ENCODE assay signal across 9 mouse cellular contexts in the genomic region with DNA sequence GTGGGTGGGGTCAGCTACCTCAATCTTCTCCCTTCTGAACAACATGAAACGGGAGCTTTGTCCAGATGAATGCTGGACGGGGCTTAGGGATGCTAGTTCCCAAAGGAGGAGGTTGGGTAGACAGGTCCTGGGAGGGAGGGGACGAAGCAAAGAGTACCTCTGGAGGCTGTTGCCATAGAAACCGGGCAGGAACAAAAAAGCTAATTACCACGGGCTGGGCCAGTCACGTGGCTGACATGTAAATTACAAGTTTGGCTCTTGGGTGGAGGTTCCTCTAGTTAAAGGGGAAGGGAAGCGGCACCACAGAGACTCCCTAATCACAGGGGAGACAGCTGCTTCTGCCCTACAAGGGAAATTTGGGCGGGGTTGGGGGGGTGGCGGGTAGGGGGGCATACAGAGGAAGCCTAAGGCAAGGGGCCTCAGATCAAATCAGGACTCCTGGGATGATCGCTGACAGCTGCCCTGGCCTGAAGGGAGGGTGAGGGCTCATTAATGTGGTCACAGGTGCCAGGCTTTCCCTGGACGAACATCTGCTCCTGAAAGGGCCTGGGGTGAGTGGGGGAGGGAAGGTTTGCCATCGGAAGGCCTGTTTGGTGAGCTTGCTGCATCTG. TPM values are rescaled to one million over a fixed set of nuclear protein-coding genes. Genes with fewer than 3 reads are reported as not detected.
A peak's percentile ranks its signal among the peaks of the same experiment; 100 is the strongest.
DNase-seq lines count a peak whose midpoint lies in the region; ATAC-seq and TF ChIP-seq lines count a peak whose summit lies in the region.
"Had no signal": no experiment of that assay in that cellular context is flagged by ENCODE, and none has a peak within 500 bp of the region (broad histone marks: within the 10 kb centered on the region; RNA-seq: fewer than 3 reads in every experiment).

No protein-coding gene starts in this region.

- no peaks in the 10 kb centered on the region for H3K4me1 ChIP-seq in stomach, embryonic 14.5 days (ENCODE audit: control insufficient read depth, insufficient read depth, low read length)
- H3K4me1 ChIP-seq in stomach, postnatal 0 days (replicated peaks; ENCODE audit: control insufficient read depth, insufficient read depth): no peaks in the 10 kb centered on the region
- peaks cover 64% of the 10 kb centered on the region for H3K4me1 ChIP-seq in hindbrain, embryonic 13.5 days (replicated peaks)
- H3K4me1 ChIP-seq in limb, embryonic 13.5 days: peaks cover 21% of the 10 kb centered on the region

- TF ChIP-seq CTCF in stomach, postnatal 0 days (IDR thresholded peaks at IDR 0.05; ENCODE audit: low read depth): no peak

- DNase-seq in stomach, postnatal 0 days (ENCODE audit: low spot score): no peak
- DNase-seq in embryo, embryonic 10.5 days (ENCODE audit: low spot score): peak; percentile 80
- peak; percentile 78 for DNase-seq in right cerebral cortex, postnatal 25 days
- DNase-seq in kidney, postnatal 36 days: no peak
- no peak for DNase-seq in adrenal gland, postnatal 25 days

- WGBS in stomach, embryonic 14.5 days: 2% methylated on average over 12 of the region's 12 CpGs
- 6% methylated on average over 12 of the region's 12 CpGs for WGBS in stomach, postnatal 0 days
- 1% methylated on average over 12 of the region's 12 CpGs for WGBS in hindbrain, embryonic 13.5 days
- WGBS in limb, embryonic 13.5 days: 3% methylated on average over 12 of the region's 12 CpGs

- no peak overlapping the region for H3K9ac ChIP-seq in stomach, embryonic 14.5 days (replicated peaks; ENCODE audit: low read depth, low read length)
- no peak overlapping the region for H3K9ac ChIP-seq in stomach, postnatal 0 days (ENCODE audit: low read length)
- H3K9ac ChIP-seq in hindbrain, embryonic 13.5 days: peak overlapping the region; percentile 100
- no peak overlapping the region for H3K9ac ChIP-seq in limb, embryonic 13.5 days

- no peaks in the 10 kb centered on the region for H3K9me3 ChIP-seq in stomach, embryonic 14.5 days (ENCODE audit: control insufficient read depth, low read depth, low read length)
- H3K9me3 ChIP-seq in stomach, postnatal 0 days (ENCODE audit: control insufficient read depth, low read length): no peaks in the 10 kb centered on the region
- H3K9me3 ChIP-seq in hindbrain, embryonic 13.5 days: no peaks in the 10 kb centered on the region
- no peaks in the 10 kb centered on the region for H3K9me3 ChIP-seq in limb, embryonic 13.5 days

- H3K27me3 ChIP-seq in stomach, embryonic 14.5 days (ENCODE audit: control insufficient read depth, insufficient read depth, low read length): peaks cover 48% of the 10 kb centered on the region
- peaks cover 18% of the 10 kb centered on the region for H3K27me3 ChIP-seq in stomach, postnatal 0 days (ENCODE audit: control insufficient read depth, insufficient read depth, low read length)
- H3K27me3 ChIP-seq in hindbrain, embryonic 13.5 days: 0 out of 2 replicates have a peak, but pooled peaks cover 3% of the 10 kb centered on the region
- H3K27me3 ChIP-seq in limb, embryonic 13.5 days: peaks cover 65% of the 10 kb centered on the region

- H3K4me2 ChIP-seq in stomach, embryonic 14.5 days (replicated peaks; ENCODE audit: low read depth, low read length): no peak overlapping the region
- H3K4me2 ChIP-seq in stomach, postnatal 0 days (replicated peaks; ENCODE audit: low read depth): no peak overlapping the region
- H3K4me2 ChIP-seq in hindbrain, embryonic 13.5 days: peak overlapping the region; percentile 94
- H3K4me2 ChIP-seq in limb, embryonic 13.5 days (replicated peaks): peak overlapping the region; percentile 68

- TF ChIP-seq EP300 in stomach, postnatal 0 days (optimal IDR thresholded peaks at IDR 0.05): no peak

- ATAC-seq in stomach, embryonic 14.5 days (ENCODE audit: insufficient number of reproducible peaks, insufficient read depth, low FRiP score, low read depth): no peak
- no peak for ATAC-seq in stomach, postnatal 0 days (ENCODE audit: low FRiP score, low TSS enrichment)
- ATAC-seq in hindbrain, embryonic 13.5 days (ENCODE audit: low FRiP score): 0 out of 2 replicates have a peak, but pooled peaks have one; percentile 11
- peak; percentile 37; the same call in 1 of the 2 replicates for ATAC-seq in limb, embryonic 13.5 days (ENCODE audit: low FRiP score, low read depth)

- H3K36me3 ChIP-seq in stomach, embryonic 14.5 days (ENCODE audit: control insufficient read depth, insufficient read depth, low read length): no peaks in the 10 kb centered on the region
- H3K36me3 ChIP-seq in stomach, postnatal 0 days (ENCODE audit: control insufficient read depth, insufficient read depth, low read length): no peaks in the 10 kb centered on the region
- peaks cover under 1% of the 10 kb centered on the region; the same call in 1 of the 2 replicates for H3K36me3 ChIP-seq in hindbrain, embryonic 13.5 days
- H3K36me3 ChIP-seq in limb, embryonic 13.5 days: no peaks in the 10 kb centered on the region

- no peak overlapping the region for H3K27ac ChIP-seq in stomach, embryonic 14.5 days (ENCODE audit: low read length)
- H3K27ac ChIP-seq in stomach, postnatal 0 days (replicated peaks): no peak overlapping the region
- peak overlapping the region; percentile 99 for H3K27ac ChIP-seq in hindbrain, embryonic 13.5 days
- H3K27ac ChIP-seq in limb, embryonic 13.5 days: no peak overlapping the region

- H3K4me3 ChIP-seq in stomach, embryonic 14.5 days (ENCODE audit: low read depth, low read length): peak overlapping the region; percentile 24; the same call in 1 of the 2 replicates
- no peak overlapping the region for H3K4me3 ChIP-seq in stomach, postnatal 0 days (ENCODE audit: low read depth, low read length)
- peak overlapping the region; percentile 88 for H3K4me3 ChIP-seq in hindbrain, embryonic 13.5 days
- H3K4me3 ChIP-seq in limb, embryonic 13.5 days: no peak overlapping the region

RNA-seq across cellular contexts. Expression of a gene that starts 1.4 kb away (rescaled TPM):
- polyA plus RNA-seq in stomach, embryonic 14.5 days (2014; fragmentation: Nextera tagmentation; extraction: Ambion mirVana): 83.3 and 89.6 TPM in 2 replicates
- 24.4 and 24.7 TPM in 2 replicates for polyA plus RNA-seq in stomach, postnatal 0 days (2015; fragmentation: Nextera tagmentation; extraction: Ambion mirVana)
- polyA plus RNA-seq in hindbrain, embryonic 13.5 days (2015; fragmentation: Nextera tagmentation; extraction: Ambion mirVana): 1,817 and 1,895 TPM in 2 replicates
- 6.9 and 9.4 TPM in 2 replicates for polyA plus RNA-seq in limb, embryonic 13.5 days (2015; fragmentation: Nextera tagmentation; extraction: Ambion mirVana)
- total RNA-seq in adrenal gland, postnatal 25 days (2021): 1.7 and 2.8 TPM in 2 replicates

RNA-seq across cellular contexts. Expression of a gene that starts 5.8 kb away (rescaled TPM):
- polyA plus RNA-seq in stomach, embryonic 14.5 days (2014; fragmentation: Nextera tagmentation; extraction: Ambion mirVana): 0.10 TPM in 1 of 2 replicates, not detected in the other
- 0.05 TPM in 1 of 2 replicates, not detected in the other for polyA plus RNA-seq in stomach, postnatal 0 days (2015; fragmentation: Nextera tagmentation; extraction: Ambion mirVana)
- 0.17 TPM in 2 replicates for polyA plus RNA-seq in hindbrain, embryonic 13.5 days (2015; fragmentation: Nextera tagmentation; extraction: Ambion mirVana)
- 0.05 TPM in 1 of 2 replicates, not detected in the other for polyA plus RNA-seq in limb, embryonic 13.5 days (2015; fragmentation: Nextera tagmentation; extraction: Ambion mirVana)
- not detected in 2 replicates for total RNA-seq in adrenal gland, postnatal 25 days (2021)
- polyA plus RNA-seq: lung, embryonic 16.5 days had no signal

RNA-seq across cellular contexts. Expression of a gene that starts 10.7 kb away (rescaled TPM):
- polyA plus RNA-seq in stomach, embryonic 14.5 days (2014; fragmentation: Nextera tagmentation; extraction: Ambion mirVana): 30.2 and 30.9 TPM in 2 replicates
- 20.6 and 22.5 TPM in 2 replicates for polyA plus RNA-seq in stomach, postnatal 0 days (2015; fragmentation: Nextera tagmentation; extraction: Ambion mirVana)
- 42.2 and 44.3 TPM in 2 replicates for polyA plus RNA-seq in hindbrain, embryonic 13.5 days (2015; fragmentation: Nextera tagmentation; extraction: Ambion mirVana)
- polyA plus RNA-seq in limb, embryonic 13.5 days (2015; fragmentation: Nextera tagmentation; extraction: Ambion mirVana): 38.3 and 41.7 TPM in 2 replicates
- 19.1 and 29.4 TPM in 2 replicates for total RNA-seq in adrenal gland, postnatal 25 days (2021)

RNA-seq across cellular contexts. Expression of a gene that starts 39.1 kb away (rescaled TPM):
- 161 and 177 TPM in 2 replicates for polyA plus RNA-seq in stomach, embryonic 14.5 days (2014; fragmentation: Nextera tagmentation; extraction: Ambion mirVana)
- 133 and 146 TPM in 2 replicates for polyA plus RNA-seq in stomach, postnatal 0 days (2015; fragmentation: Nextera tagmentation; extraction: Ambion mirVana)
- 273 and 284 TPM in 2 replicates for polyA plus RNA-seq in hindbrain, embryonic 13.5 days (2015; fragmentation: Nextera tagmentation; extraction: Ambion mirVana)
- polyA plus RNA-seq in limb, embryonic 13.5 days (2015; fragmentation: Nextera tagmentation; extraction: Ambion mirVana): 155 and 156 TPM in 2 replicates
- 203 and 237 TPM in 2 replicates for total RNA-seq in adrenal gland, postnatal 25 days (2021)

Comparison
In these comparisons a context has a peak if more than half of its experiments do, and no peak if none do; other contexts are left out.
1. H3K4me3 ChIP-seq: peak in stomach, embryonic 14.5 days (single experiment) and hindbrain, embryonic 13.5 days (single experiment); none in stomach, postnatal 0 days (single experiment) and limb, embryonic 13.5 days (single experiment).
2. ATAC-seq: peak in hindbrain, embryonic 13.5 days (single experiment) and limb, embryonic 13.5 days (single experiment); none in stomach, embryonic 14.5 days (single experiment) and stomach, postnatal 0 days (single experiment).
3. H3K4me2 ChIP-seq: peak in hindbrain, embryonic 13.5 days (single experiment) and limb, embryonic 13.5 days (single experiment); none in stomach, embryonic 14.5 days (single experiment) and stomach, postnatal 0 days (single experiment).
4. DNase-seq: peak in embryo, embryonic 10.5 days (single experiment) and right cerebral cortex, postnatal 25 days (single experiment); none in stomach, postnatal 0 days (single experiment), kidney, postnatal 36 days (0 of 2) and adrenal gland, postnatal 25 days (single experiment).
5. RNA of a gene that starts 1.4 kb away (polyA plus RNA-seq): 1,817 to 1,895 TPM in hindbrain, embryonic 13.5 days; 83.3 to 89.6 TPM in stomach, embryonic 14.5 days, 24.4 to 24.7 TPM in stomach, postnatal 0 days and 6.9 to 9.4 TPM in limb, embryonic 13.5 days; every median in the first group is over 10 times any median in the second.